Comparison of ENCODE assay signal across 9 mouse cellular contexts in the genomic region with DNA sequence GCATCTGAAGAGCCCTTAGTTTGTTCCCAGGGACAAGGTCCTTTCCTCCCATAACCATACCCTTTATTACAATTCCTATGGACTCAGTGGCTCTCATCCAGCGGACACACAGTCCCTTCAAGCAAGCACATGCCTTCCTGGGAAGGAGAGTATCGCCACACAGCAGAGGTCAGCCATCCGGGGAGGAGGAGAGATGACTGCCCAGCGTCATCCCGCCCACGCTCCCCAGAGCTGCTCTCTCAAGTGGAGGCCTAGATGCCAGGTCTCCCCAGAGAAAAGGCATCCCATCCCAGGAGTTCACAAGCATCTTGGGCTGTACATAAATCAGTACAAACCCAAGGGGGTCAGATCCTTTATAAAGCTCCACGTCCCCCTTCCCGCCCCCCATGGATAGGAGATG. TPM values are rescaled to one million over a fixed set of nuclear protein-coding genes. Genes with fewer than 3 reads are reported as not detected.
DNase-seq lines count a peak whose midpoint lies in the region; ATAC-seq and TF ChIP-seq lines count a peak whose summit lies in the region.
"Had no signal": no experiment of that assay in that cellular context is flagged by ENCODE, and none has a peak within 500 bp of the region (broad histone marks: within the 10 kb centered on the region; RNA-seq: fewer than 3 reads in every experiment).

No protein-coding gene starts in this region.

- H3K4me3 ChIP-seq in hindbrain, embryonic 13.5 days, result no peak overlapping the region
- H3K4me3 ChIP-seq in hindbrain, embryonic 12.5 days, result no peak overlapping the region
- H3K4me3 ChIP-seq in G1E (ENCODE audit: low read depth, low read length), result peak overlapping the region; percentile 33; the same call in 1 of the 2 replicates
- no peak overlapping the region for H3K4me3 ChIP-seq in bone marrow macrophage, adult 2 months (ENCODE audit: insufficient read depth, low read length)
- H3K4me3 ChIP-seq in heart, embryonic 16.5 days (ENCODE audit: low read length), result no peak overlapping the region

- H3K9me3 ChIP-seq in hindbrain, embryonic 13.5 days, result no peaks in the 10 kb centered on the region
- no peaks in the 10 kb centered on the region for H3K9me3 ChIP-seq in hindbrain, embryonic 12.5 days (replicated peaks)
- H3K9me3 ChIP-seq in G1E (replicated peaks), result no peaks in the 10 kb centered on the region
- H3K9me3 ChIP-seq in heart, embryonic 16.5 days (replicated peaks; ENCODE audit: control insufficient read depth, low read length), result no peaks in the 10 kb centered on the region

- ATAC-seq in hindbrain, embryonic 13.5 days (ENCODE audit: low FRiP score), result no peak
- no peak for ATAC-seq in hindbrain, embryonic 12.5 days (ENCODE audit: low FRiP score)
- no peak for ATAC-seq in G1E (ENCODE audit: extremely low read depth, insufficient number of reproducible peaks, low FRiP score, poor library complexity, severe bottlenecking)
- ATAC-seq in heart, embryonic 16.5 days (replicated peaks; ENCODE audit: extremely low read depth, insufficient read depth, low FRiP score), result 0 out of 2 replicates have a peak, but pooled peaks have one; percentile 35
- ATAC-seq: inflammation-experienced regulatory T-cells, adult 6 months had no signal

- DNase-seq in G1E (ENCODE audit: low spot score), result no peak
- DNase-seq in thymus, postnatal 0 days (ENCODE audit: low spot score), result no peak
- no peak for DNase-seq in gastrocnemius, postnatal 4 days (ENCODE audit: low spot score in 2 of 2)
- DNase-seq: thymus, adult 18-20 months had no signal

- TF ChIP-seq CTCF in G1E (IDR thresholded peaks at IDR 0.05; ENCODE audit: low read depth, low read length), result no peak
- TF ChIP-seq CTCF in bone marrow macrophage, adult 2 months (IDR thresholded peaks at IDR 0.05; ENCODE audit: low read depth, low read length), result no peak

- no peaks in the 10 kb centered on the region for H3K36me3 ChIP-seq in hindbrain, embryonic 13.5 days
- no peaks in the 10 kb centered on the region for H3K36me3 ChIP-seq in hindbrain, embryonic 12.5 days
- H3K36me3 ChIP-seq in G1E (replicated peaks), result peaks cover 38% of the 10 kb centered on the region
- H3K36me3 ChIP-seq in heart, embryonic 16.5 days (ENCODE audit: control insufficient read depth, insufficient read depth), result no peaks in the 10 kb centered on the region

- 0 out of 2 replicates have a peak overlapping the region, but pooled peaks have one; percentile 8 for H3K27ac ChIP-seq in hindbrain, embryonic 13.5 days
- no peak overlapping the region for H3K27ac ChIP-seq in hindbrain, embryonic 12.5 days
- no peak overlapping the region for H3K27ac ChIP-seq in bone marrow macrophage, adult 2 months (ENCODE audit: insufficient read depth, low read depth, low read length)
- peak overlapping the region; percentile 71 for H3K27ac ChIP-seq in heart, embryonic 16.5 days (ENCODE audit: low read length)

- no peaks in the 10 kb centered on the region for H3K27me3 ChIP-seq in hindbrain, embryonic 13.5 days
- no peaks in the 10 kb centered on the region for H3K27me3 ChIP-seq in hindbrain, embryonic 12.5 days
- H3K27me3 ChIP-seq in G1E (ENCODE audit: insufficient read depth, low read length), result no peaks in the 10 kb centered on the region
- no peaks in the 10 kb centered on the region for H3K27me3 ChIP-seq in heart, embryonic 16.5 days (ENCODE audit: control insufficient read depth, insufficient read depth, low read length)

- no peak overlapping the region for H3K9ac ChIP-seq in hindbrain, embryonic 13.5 days
- H3K9ac ChIP-seq in hindbrain, embryonic 12.5 days, result no peak overlapping the region
- H3K9ac ChIP-seq in heart, embryonic 16.5 days (ENCODE audit: low read length), result 0 out of 2 replicates have a peak overlapping the region, but pooled peaks have one; percentile 18

- WGBS in hindbrain, embryonic 13.5 days, result 60% methylated on average over 8 of the region's 8 CpGs
- WGBS in hindbrain, embryonic 12.5 days, result 59% methylated on average over 8 of the region's 8 CpGs
- WGBS in heart, embryonic 16.5 days, result 41% methylated on average over 8 of the region's 8 CpGs

- 0 out of 2 replicates have a peak, but pooled peaks have one; percentile 28 for TF ChIP-seq POLR2A in bone marrow macrophage, adult 2 months (IDR thresholded peaks at IDR 0.05; ENCODE audit: borderline replicate concordance, low read depth, low read length)

- peaks cover 19% of the 10 kb centered on the region for H3K4me1 ChIP-seq in hindbrain, embryonic 13.5 days (replicated peaks)
- peaks cover 9% of the 10 kb centered on the region; the same call in 1 of the 2 replicates for H3K4me1 ChIP-seq in hindbrain, embryonic 12.5 days
- peaks cover 71% of the 10 kb centered on the region for H3K4me1 ChIP-seq in G1E (ENCODE audit: insufficient read depth, low read depth, low read length)
- H3K4me1 ChIP-seq in bone marrow macrophage, adult 2 months (ENCODE audit: control insufficient read depth, insufficient read depth, low read length), result peaks cover 86% of the 10 kb centered on the region
- peaks cover 70% of the 10 kb centered on the region for H3K4me1 ChIP-seq in heart, embryonic 16.5 days (ENCODE audit: control insufficient read depth, insufficient read depth, low read length)

- no peak overlapping the region for H3K4me2 ChIP-seq in hindbrain, embryonic 13.5 days
- no peak overlapping the region for H3K4me2 ChIP-seq in hindbrain, embryonic 12.5 days (replicated peaks)
- no peak overlapping the region for H3K4me2 ChIP-seq in heart, embryonic 16.5 days (ENCODE audit: low read depth, low read length)

RNA-seq across cellular contexts. Expression of gene Fnbp1, which starts 9.1 kb away (rescaled TPM):
- 20.7 and 21.9 TPM in 2 replicates for polyA plus RNA-seq in hindbrain, embryonic 13.5 days (2015; fragmentation: Nextera tagmentation; extraction: Ambion mirVana)
- 18.7 and 19.9 TPM in 2 replicates for polyA plus RNA-seq in hindbrain, embryonic 12.5 days (2016; fragmentation: Nextera tagmentation; extraction: Ambion mirVana)
- total RNA-seq in G1E (2014; fragmentation: Nextera tagmentation) (68.4 and 79.6 TPM in 2 replicates), G1E (2017) (26.1 and 38.1 TPM in 2 replicates)
- polyA plus RNA-seq in G1E (2012), result 61.7 and 77.8 TPM in 2 replicates
- 255 and 258 TPM in 2 replicates for polyA plus RNA-seq in bone marrow macrophage, adult 2 months (2012; ENCODE audit: insufficient read depth, insufficient read length, missing spikeins)
- 20.3 and 23.7 TPM in 2 replicates for polyA plus RNA-seq in heart, embryonic 16.5 days (2015; fragmentation: Nextera tagmentation; extraction: Ambion mirVana)
- 45.6 and 59.9 TPM in 2 replicates for polyA plus RNA-seq in thymus, postnatal 0 days (2015; fragmentation: Nextera tagmentation; extraction: Ambion mirVana)
- 10 to 100 TPM; 33.8 to 37.3 TPM for total RNA-seq in gastrocnemius, postnatal 4 days (2021)

RNA-seq across cellular contexts. Expression of gene Gpr107, which starts 19.4 kb away (rescaled TPM):
- 38.1 and 38.2 TPM in 2 replicates for polyA plus RNA-seq in hindbrain, embryonic 13.5 days (2015; fragmentation: Nextera tagmentation; extraction: Ambion mirVana)
- polyA plus RNA-seq in hindbrain, embryonic 12.5 days (2016; fragmentation: Nextera tagmentation; extraction: Ambion mirVana), result 43.1 and 46.6 TPM in 2 replicates
- total RNA-seq in G1E (2014; fragmentation: Nextera tagmentation) (50.5 and 74.9 TPM in 2 replicates), G1E (2017) (30.4 and 37.2 TPM in 2 replicates)
- 6.7 and 8.2 TPM in 2 replicates for polyA plus RNA-seq in G1E (2012)
- 66.1 and 80.8 TPM in 2 replicates for polyA plus RNA-seq in bone marrow macrophage, adult 2 months (2012; ENCODE audit: insufficient read depth, insufficient read length, missing spikeins)
- polyA plus RNA-seq in heart, embryonic 16.5 days (2015; fragmentation: Nextera tagmentation; extraction: Ambion mirVana), result 29.9 and 31.6 TPM in 2 replicates
- polyA plus RNA-seq in thymus, postnatal 0 days (2015; fragmentation: Nextera tagmentation; extraction: Ambion mirVana), result 21.7 and 24.1 TPM in 2 replicates
- total RNA-seq in gastrocnemius, postnatal 4 days (2021), result 10 to 100 TPM; 43.2 to 46.0 TPM

Comparison
In these comparisons a context has a peak if more than half of its experiments do, and no peak if none do; other contexts are left out.
1. H3K27ac ChIP-seq: peak in hindbrain, embryonic 13.5 days (single experiment) and heart, embryonic 16.5 days (single experiment); none in hindbrain, embryonic 12.5 days (single experiment) and bone marrow macrophage, adult 2 months (single experiment).